Mouse (Mus musculus) intestine, embryonic 14.5 days (tissue): ENCODE results near the gene Fn1. TPM values are rescaled to one million over a fixed set of nuclear protein-coding genes. Genes with fewer than 3 reads are reported as not detected.

ENCODE experiments used
- ATAC-seq: fragments of 200-750 bp; cut with Nextera tagmentation; replicated peaks from 2 replicates; pipeline ENCODE4 v1.8.0; 2017; ENCODE audit warnings: low read depth, moderate number of reproducible peaks, moderate TSS enrichment, moderate library complexity; ENCODE audit not compliant: low FRiP score, low TSS enrichment
- DNase-seq: peaks from one replicate; pipeline ENCODE4 v3.0.0-alpha.2; 2018; ENCODE audit warnings: low spot score
- H3K27ac ChIP-seq: fragments of 300-500 bp; sonication (generic); 2 replicates; pipeline ENCODE4 v1.5.1; 2014; ENCODE audit warnings: low read depth, mild to moderate bottlenecking, control low read depth
- H3K27me3 ChIP-seq: fragments of 300-500 bp; sonication (generic); replicated peaks from 2 replicates; pipeline ENCODE4 v1.6.1; 2014; ENCODE audit warnings: low read length, control low read depth; ENCODE audit not compliant: control insufficient read depth, insufficient read depth
- H3K36me3 ChIP-seq: fragments of 300-500 bp; sonication (generic); 2 replicates; pipeline ENCODE4 v1.6.1; 2014; ENCODE audit warnings: low read length, control low read depth; ENCODE audit not compliant: control insufficient read depth, insufficient read depth
- H3K4me1 ChIP-seq: fragments of 300-500 bp; sonication (generic); replicated peaks from 2 replicates; pipeline ENCODE4 v1.6.1; 2014; ENCODE audit warnings: low read length, control low read depth, mixed read lengths; ENCODE audit not compliant: control insufficient read depth, insufficient read depth
- H3K4me2 ChIP-seq: fragments of 300-500 bp; sonication (generic); 2 replicates; pipeline ENCODE4 v1.6.1; 2014; ENCODE audit warnings: low read length
- H3K4me3 ChIP-seq: fragments of 300-500 bp; sonication (generic); 2 replicates; pipeline ENCODE4 v1.5.1; 2014; ENCODE audit warnings: low read depth, low read length, control low read depth, mixed read lengths
- H3K9ac ChIP-seq: fragments of 300-500 bp; sonication (generic); 2 replicates; pipeline ENCODE4 v1.6.1; 2014; ENCODE audit warnings: mild to moderate bottlenecking, low read length
- H3K9me3 ChIP-seq: fragments of 300-500 bp; sonication (generic); 2 replicates; pipeline ENCODE4 v1.6.1; 2016; ENCODE audit warnings: low read length, control low read depth; ENCODE audit not compliant: control insufficient read depth
- WGBS: fragments of 180-500 bp; shearing (Covaris S2); extraction: QIAGEN DNeasy Blood & Tissue Kit; methylation state at CpG from one replicate; pipeline ENCODE4 v1.1.7; 2014; 5-methylcytosine and 5-hydroxymethylcytosine counted together
- polyA plus RNA-seq: library from polyadenylated mRNA; unstranded; fragments of >200 nt; fragmentation: Nextera tagmentation; extraction: Ambion mirVana; gene quantifications from 2 replicates; pipeline ENCODE4 v1.2.1, GENCODE M21; 2014

Fn1 gene
- polyA plus RNA-seq, 1 experiment from 2014 or later, result 115 TPM

DNA sequence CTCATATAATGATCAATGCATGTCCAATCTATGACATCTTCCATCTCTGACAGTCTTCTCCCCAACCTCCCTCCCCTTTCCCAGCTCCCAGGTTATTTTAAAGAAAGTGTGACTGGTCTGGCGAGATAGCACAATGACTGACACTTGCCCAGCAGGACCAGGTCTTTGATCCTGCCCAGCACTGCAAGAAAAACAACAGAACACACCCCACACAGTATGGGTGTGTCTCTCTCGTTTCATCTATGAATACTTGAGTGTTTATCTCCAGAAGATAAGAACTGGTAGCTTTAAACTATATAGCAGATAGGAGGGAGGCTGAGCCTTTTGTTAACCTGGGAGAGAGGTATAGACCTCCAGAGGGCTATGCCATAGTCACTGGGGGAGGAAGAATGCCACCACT lies 28.3 kb upstream of the Fn1 start:
- Histone ChIP-seq H3K27me3 (no peaks in the 10 kb centered on the region), H3K4me1 (peaks cover 12% of the 10 kb centered on the region), H3K9ac (no peak overlapping the region), H3K4me3 (no peak overlapping the region), H3K36me3 (no peaks in the 10 kb centered on the region), H3K27ac (0 out of 2 replicates have a peak overlapping the region, but pooled peaks have one; percentile 11), H3K9me3 (0 out of 2 replicates have a peak, but pooled peaks cover 2% of the 10 kb centered on the region), H3K4me2 (no peak overlapping the region)
- ATAC-seq, result 0 out of 2 replicates have a peak, but pooled peaks have one; percentile 19
- 24% methylated on average over 2 of the region's 2 CpGs for WGBS
- no peak for DNase-seq

DNA sequence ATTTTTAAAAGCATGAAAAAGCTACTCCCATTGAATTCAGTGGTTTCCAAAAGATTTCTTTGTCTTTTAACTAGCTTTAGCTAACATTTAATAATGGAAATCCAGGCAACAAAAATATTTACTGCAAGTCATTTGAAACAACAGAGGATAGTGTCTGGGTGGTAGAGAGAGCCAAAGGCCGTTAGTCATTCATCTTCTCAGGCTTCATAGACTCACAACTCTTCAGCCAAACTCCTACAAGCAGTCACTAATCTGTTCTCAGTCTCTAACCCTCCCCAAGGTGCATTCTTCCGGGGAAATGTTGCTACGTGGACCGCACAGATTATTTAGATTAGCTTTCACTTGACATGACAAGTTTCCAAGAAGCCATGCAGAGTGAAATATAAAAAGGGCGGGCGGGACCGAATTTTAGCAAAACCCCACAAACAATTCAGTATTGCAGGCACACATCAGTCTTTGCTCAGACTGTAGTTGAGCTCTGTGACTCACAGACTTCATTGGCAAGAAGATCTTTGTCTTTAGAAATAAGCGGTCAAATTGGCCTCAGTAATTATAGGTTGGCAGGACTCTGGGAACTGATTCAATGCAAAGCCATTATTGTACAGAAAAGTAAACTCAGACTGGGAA lies 27.2 kb upstream of the Fn1 start:
- Histone ChIP-seq H3K4me2 (no peak overlapping the region), H3K9ac (no peak overlapping the region), H3K9me3 (0 out of 2 replicates have a peak, but pooled peaks cover 2% of the 10 kb centered on the region), H3K4me1 (peaks cover 12% of the 10 kb centered on the region), H3K36me3 (no peaks in the 10 kb centered on the region), H3K4me3 (no peak overlapping the region), H3K27ac (no peak overlapping the region), H3K27me3 (no peaks in the 10 kb centered on the region)
- 72% methylated on average over 8 of the region's 8 CpGs for WGBS
- DNase-seq, result no peak
- no peak for ATAC-seq

DNA sequence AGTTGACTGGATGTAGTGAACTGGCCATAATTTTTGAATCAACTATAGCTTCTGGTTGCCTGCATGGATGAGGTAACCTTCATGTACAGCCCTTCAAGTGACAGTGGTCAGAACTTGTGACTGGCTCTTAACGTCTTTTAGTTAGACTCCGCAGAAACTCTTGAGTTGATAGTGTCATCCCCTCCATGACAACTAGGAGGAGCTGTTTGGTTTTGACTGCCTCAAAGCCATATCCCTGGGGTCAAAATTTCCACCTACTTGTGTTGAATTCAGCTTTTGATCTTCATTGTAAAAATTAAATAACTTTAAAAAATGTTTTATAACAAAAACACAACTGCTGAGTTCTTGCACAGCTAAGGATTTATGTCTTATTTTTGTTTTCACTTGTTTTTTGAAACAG lies 22.4 kb upstream of the Fn1 start:
- 85% methylated on average over 2 of the region's 2 CpGs for WGBS
- ATAC-seq, result no peak
- no peak for DNase-seq
- no peak overlapping the region for H3K4me2 ChIP-seq
- H3K36me3 ChIP-seq, result no peaks in the 10 kb centered on the region
- no peaks in the 10 kb centered on the region for H3K27me3 ChIP-seq
- H3K4me3 ChIP-seq, result no peak overlapping the region
- H3K4me1 ChIP-seq, result peaks cover 3% of the 10 kb centered on the region; the same call in 1 of the 2 replicates
- H3K9me3 ChIP-seq, result 0 out of 2 replicates have a peak, but pooled peaks cover 2% of the 10 kb centered on the region
- no peak overlapping the region for H3K27ac ChIP-seq
- H3K9ac ChIP-seq, result no peak overlapping the region

DNA sequence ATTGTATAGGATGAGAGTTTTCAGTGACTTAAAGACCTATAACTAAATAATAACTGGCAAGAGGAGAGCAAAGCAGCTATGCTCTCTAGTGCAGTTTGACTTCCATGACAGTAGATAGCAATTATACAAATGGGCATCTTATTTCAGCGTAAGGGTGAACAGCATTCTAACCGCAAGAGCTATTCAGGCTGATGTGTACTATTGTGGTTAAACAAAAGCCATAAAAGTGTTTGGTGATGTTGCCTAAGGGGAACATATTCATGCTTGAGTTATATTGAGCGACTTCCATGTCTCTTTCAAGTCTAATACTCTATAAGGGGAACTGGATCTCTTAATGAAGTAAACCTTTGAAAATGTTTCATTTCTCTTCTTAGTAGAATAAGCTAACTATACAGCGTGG lies 21.3 kb upstream of the Fn1 start:
- no peak for DNase-seq
- Histone ChIP-seq H3K27me3 (no peaks in the 10 kb centered on the region), H3K27ac (no peak overlapping the region), H3K9ac (no peak overlapping the region), H3K36me3 (no peaks in the 10 kb centered on the region), H3K4me2 (no peak overlapping the region), H3K9me3 (0 out of 2 replicates have a peak, but pooled peaks cover 2% of the 10 kb centered on the region), H3K4me3 (no peak overlapping the region), H3K4me1 (peaks cover 3% of the 10 kb centered on the region; the same call in 1 of the 2 replicates)
- no peak for ATAC-seq
- WGBS, result 90% methylated on average over 4 of the region's 4 CpGs

DNA sequence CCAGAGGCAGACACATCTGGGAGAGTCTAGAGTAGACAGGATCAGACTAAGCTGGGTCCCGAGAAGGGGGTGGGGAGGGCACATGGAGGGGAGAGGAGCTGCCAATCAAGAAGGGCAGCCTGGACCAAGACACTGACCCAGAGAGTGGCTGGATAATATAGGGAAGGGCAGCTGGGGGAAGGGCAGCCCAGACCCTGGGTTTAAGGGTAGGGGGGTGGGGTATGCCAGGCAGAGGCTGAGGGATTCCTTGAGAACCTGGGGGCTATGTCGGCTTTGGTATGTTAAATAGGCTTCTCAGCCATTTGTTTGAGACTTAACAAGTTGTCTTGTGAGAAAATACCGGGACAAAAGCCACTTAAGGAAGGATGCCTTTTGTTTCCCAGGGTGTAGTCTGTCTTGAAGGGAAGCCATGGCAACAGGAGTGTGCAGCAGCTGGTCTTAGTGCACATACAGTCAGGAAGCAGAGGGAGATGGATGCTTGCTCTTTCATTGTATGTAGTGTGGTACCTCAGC lies 20.5 kb upstream of the Fn1 start:
- ATAC-seq, result no peak
- DNase-seq, result no peak
- WGBS, result 16% methylated on average over 3 of the region's 3 CpGs

DNA sequence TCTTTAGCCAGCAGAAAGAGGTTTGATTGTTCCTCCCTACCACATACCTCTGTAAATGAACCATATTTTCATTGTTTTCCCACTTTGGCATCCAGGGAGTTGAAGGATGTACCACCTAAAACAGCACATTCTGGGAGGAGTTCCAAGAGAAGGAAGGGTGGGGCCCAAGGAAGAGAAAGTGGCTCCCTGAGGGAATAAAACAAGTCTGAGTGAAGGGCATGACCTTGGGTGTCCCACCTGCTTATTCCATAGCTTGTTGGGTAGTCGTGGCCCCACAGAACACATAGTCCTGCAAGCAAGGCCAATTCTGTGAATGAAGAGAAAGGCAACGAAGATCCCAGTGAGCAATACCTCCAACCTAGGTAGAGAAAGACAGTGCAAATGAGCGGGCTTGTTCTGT lies 19.3 kb upstream of the Fn1 start:
- Histone ChIP-seq H3K4me3 (no peak overlapping the region), H3K9ac (no peak overlapping the region), H3K4me2 (no peak overlapping the region), H3K4me1 (peaks cover 3% of the 10 kb centered on the region; the same call in 1 of the 2 replicates), H3K27me3 (no peaks in the 10 kb centered on the region), H3K36me3 (no peaks in the 10 kb centered on the region), H3K27ac (no peak overlapping the region), H3K9me3 (peaks cover 5% of the 10 kb centered on the region; the same call in 1 of the 2 replicates)
- DNase-seq (no peak), ATAC-seq (no peak)
- 90% methylated on average over 3 of the region's 3 CpGs for WGBS

More for the DNA sequence above, 20.5 kb upstream of the Fn1 start:
- no peak overlapping the region for H3K4me3 ChIP-seq
- H3K36me3 ChIP-seq, result no peaks in the 10 kb centered on the region
- H3K27ac ChIP-seq, result no peak overlapping the region
- H3K27me3 ChIP-seq, result no peaks in the 10 kb centered on the region
- H3K4me2 ChIP-seq, result no peak overlapping the region
- H3K9me3 ChIP-seq, result 0 out of 2 replicates have a peak, but pooled peaks cover 2% of the 10 kb centered on the region
- H3K9ac ChIP-seq, result no peak overlapping the region
- H3K4me1 ChIP-seq, result peaks cover 3% of the 10 kb centered on the region; the same call in 1 of the 2 replicates

DNA sequence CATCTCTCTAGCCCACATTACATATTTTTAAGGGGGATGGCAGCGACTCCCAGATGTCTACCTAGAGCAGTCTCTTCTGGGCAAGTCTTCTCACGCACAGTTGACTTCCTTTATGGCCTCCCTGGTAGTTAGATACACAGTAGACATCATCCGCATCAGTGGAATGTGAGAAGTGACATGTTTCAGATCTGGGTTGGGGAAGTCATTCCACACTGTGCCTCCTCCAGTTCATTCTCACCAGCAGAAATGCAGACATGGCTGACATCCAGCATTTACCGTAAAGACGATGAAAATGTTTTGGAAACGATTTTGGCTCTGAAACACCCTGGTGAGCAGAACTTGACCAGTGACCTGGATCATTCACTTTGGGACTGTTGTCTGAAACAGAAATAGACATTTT lies 10.2 kb upstream of the Fn1 start:
- ATAC-seq (no peak), DNase-seq (no peak)
- Histone ChIP-seq H3K27ac (no peak overlapping the region), H3K4me3 (no peak overlapping the region), H3K9ac (no peak overlapping the region), H3K9me3 (peaks cover 13% of the 10 kb centered on the region; the same call in 1 of the 2 replicates), H3K36me3 (no peaks in the 10 kb centered on the region), H3K4me1 (no peaks in the 10 kb centered on the region), H3K27me3 (no peaks in the 10 kb centered on the region), H3K4me2 (no peak overlapping the region)
- 95% methylated on average over 6 of the region's 6 CpGs for WGBS

DNA sequence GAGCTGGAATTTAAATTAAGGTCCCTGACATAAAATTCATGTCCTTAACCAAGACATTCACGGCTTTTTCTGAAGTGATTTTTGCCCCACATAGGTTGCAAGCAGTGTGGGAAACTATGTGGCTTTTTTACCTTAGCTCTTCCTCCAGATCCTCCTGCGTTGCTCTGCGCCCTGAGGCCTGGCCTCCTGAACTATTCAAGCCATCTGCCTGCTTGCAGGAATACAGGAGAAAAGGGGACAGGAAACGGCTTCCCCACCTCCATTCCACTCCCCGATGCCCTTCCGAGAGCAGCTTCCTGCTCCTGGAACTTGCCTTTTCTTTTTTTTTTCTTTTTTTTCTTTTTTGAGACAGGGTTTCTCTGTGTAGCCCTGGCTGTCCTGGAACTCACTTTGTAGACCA lies 5.6 kb upstream of the Fn1 start:
- H3K9ac ChIP-seq, result no peak overlapping the region
- DNase-seq (no peak), ATAC-seq (no peak)
- no peak overlapping the region for H3K27ac ChIP-seq
- H3K36me3 ChIP-seq, result no peaks in the 10 kb centered on the region
- peaks cover 8% of the 10 kb centered on the region; the same call in 1 of the 2 replicates for H3K9me3 ChIP-seq
- H3K27me3 ChIP-seq, result no peaks in the 10 kb centered on the region
- peaks cover 9% of the 10 kb centered on the region; the same call in 1 of the 2 replicates for H3K4me1 ChIP-seq
- no peak overlapping the region for H3K4me3 ChIP-seq
- WGBS, result 52% methylated on average over 6 of the region's 6 CpGs
- no peak overlapping the region for H3K4me2 ChIP-seq

DNA sequence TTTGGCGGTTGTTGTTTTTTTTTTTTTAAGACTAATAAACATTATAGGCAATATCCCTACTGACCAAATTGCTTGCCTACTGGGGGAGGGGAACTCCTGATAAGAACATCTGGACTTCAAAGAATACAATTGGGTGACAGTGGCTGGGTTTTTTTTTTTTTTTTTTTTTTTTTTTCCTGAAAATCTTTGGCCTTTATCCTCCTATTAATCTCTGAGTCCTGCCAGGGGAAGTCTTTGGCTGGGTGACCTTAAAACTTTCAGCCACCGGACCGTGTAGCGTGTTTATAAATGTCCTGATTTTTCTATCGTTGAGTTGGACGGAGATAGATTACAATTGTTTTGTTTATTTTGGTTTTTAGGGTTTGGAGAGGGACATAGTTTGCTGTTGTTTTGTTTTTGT lies 3.3 kb upstream of the Fn1 start:
- WGBS, result 52% methylated on average over 6 of the region's 6 CpGs
- Histone ChIP-seq H3K9ac (no peak overlapping the region), H3K27me3 (no peaks in the 10 kb centered on the region), H3K4me2 (no peak overlapping the region), H3K4me3 (no peak overlapping the region), H3K27ac (no peak overlapping the region), H3K9me3 (no peaks in the 10 kb centered on the region), H3K4me1 (peaks cover 9% of the 10 kb centered on the region; the same call in 1 of the 2 replicates), H3K36me3 (no peaks in the 10 kb centered on the region)
- ATAC-seq (no peak), DNase-seq (no peak)
